Comparison of ENCODE assay signal across 27 mouse cellular contexts in the genomic region with DNA sequence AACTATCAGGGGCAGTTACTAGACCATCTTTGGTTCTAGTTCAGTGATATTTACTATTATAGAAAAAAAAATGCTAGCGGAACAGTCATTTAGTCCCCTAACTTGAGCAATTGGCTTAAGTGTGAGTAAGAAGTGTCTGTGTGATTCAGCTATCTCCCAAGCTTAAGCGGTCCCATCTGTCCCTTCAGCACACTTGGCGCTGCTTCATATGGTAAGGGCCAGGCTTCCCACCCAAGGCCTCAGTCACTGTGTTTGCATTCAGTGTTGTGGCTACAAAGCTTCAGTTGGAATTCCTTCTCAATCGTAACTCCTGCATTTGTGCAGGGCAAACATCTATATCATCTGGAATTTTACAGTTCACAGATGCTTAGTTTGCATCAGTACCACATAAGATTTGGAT.
"Had no signal": no experiment of that assay in that cellular context is flagged by ENCODE, and none has a peak within 500 bp of the region (broad histone marks: within the 10 kb centered on the region; RNA-seq: fewer than 3 reads in every experiment).

No protein-coding gene starts in this region.

- H3K27me3 ChIP-seq: heart, embryonic 12.5 days; hindbrain, embryonic 12.5 days; intestine, embryonic 15.5 days; limb, embryonic 13.5 days; limb, embryonic 15.5 days; liver, embryonic 12.5 days had no signal

- H3K4me3 ChIP-seq: gastrocnemius, adult 2 months; heart, embryonic 10.5 days; heart, embryonic 12.5 days; hindbrain, embryonic 10.5 days; hindbrain, embryonic 12.5 days; intestine, embryonic 15.5 days; layer of hippocampus, adult 2 months; limb, embryonic 13.5 days; limb, embryonic 15.5 days; liver, embryonic 12.5 days had no signal

- H3K4me2 ChIP-seq: heart, embryonic 12.5 days; hindbrain, embryonic 12.5 days; hindbrain, embryonic 14.5 days; intestine, embryonic 15.5 days; limb, embryonic 13.5 days; limb, embryonic 15.5 days; liver, embryonic 12.5 days had no signal

- DNase-seq: gastrocnemius, adult 2 months; gastrocnemius, postnatal 10 days; gastrocnemius, postnatal 25 days; heart, adult 18-20 months; heart, postnatal 10 days; heart, postnatal 4 days; kidney, adult 18-20 months; kidney, adult 8-10 months; kidney, postnatal 10 days; kidney, postnatal 25 days; kidney, postnatal 4 days; layer of hippocampus, adult 9-11 months; layer of hippocampus, postnatal 36 days; left cerebral cortex, postnatal 4 days had no signal

- H3K9me3 ChIP-seq: heart, embryonic 10.5 days; heart, embryonic 12.5 days; hindbrain, embryonic 10.5 days; hindbrain, embryonic 12.5 days; intestine, embryonic 15.5 days; limb, embryonic 13.5 days; limb, embryonic 15.5 days; liver, embryonic 12.5 days had no signal

- H3K36me3 ChIP-seq: heart, embryonic 10.5 days; heart, embryonic 12.5 days; hindbrain, embryonic 10.5 days; hindbrain, embryonic 12.5 days; intestine, embryonic 15.5 days; limb, embryonic 13.5 days; limb, embryonic 15.5 days; liver, embryonic 12.5 days had no signal

- H3K9ac ChIP-seq: heart, embryonic 12.5 days; hindbrain, embryonic 12.5 days; hindbrain, embryonic 14.5 days; intestine, embryonic 15.5 days; limb, embryonic 13.5 days; limb, embryonic 15.5 days; liver, embryonic 12.5 days had no signal

- H3K27ac ChIP-seq: gastrocnemius, adult 2 months; heart, embryonic 10.5 days; hindbrain, embryonic 10.5 days; hindbrain, embryonic 12.5 days; hindbrain, embryonic 14.5 days; intestine, embryonic 15.5 days; layer of hippocampus, adult 2 months; limb, embryonic 13.5 days; limb, embryonic 15.5 days; liver, embryonic 12.5 days had no signal

- H3K4me1 ChIP-seq: hindbrain, embryonic 10.5 days; hindbrain, embryonic 12.5 days; intestine, embryonic 15.5 days; liver, embryonic 12.5 days had no signal

- ATAC-seq: hindbrain, embryonic 16.5 days; inflammation-experienced regulatory T-cells, adult 6 months; intestine, embryonic 15.5 days; intestine, postnatal 0 days; liver, embryonic 12.5 days had no signal
